Mouse (Mus musculus): ENCODE results near the gene Kif6.

Gene Kif6

DNA sequence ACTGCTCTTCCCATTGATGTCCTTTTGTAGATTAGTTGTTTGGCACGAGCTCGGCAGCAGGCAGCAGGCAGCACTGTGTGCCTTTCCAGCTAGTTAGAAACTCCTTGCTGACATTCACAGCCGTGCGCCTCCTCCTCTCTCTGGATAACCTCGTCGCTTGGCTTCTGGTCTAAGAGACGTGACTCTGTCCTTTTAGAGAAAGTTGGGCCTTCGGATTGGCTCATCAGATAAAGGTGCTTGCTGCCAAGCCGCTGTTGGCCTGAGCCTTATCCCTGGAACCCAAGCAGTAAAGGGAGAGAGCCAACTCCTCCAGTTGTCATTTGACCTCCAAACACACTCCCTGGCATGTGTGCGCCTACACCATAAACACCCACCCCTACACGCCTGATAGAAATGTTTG is 123.4 kb downstream of the Kif6 start:
- DNase-seq = no peak

DNA sequence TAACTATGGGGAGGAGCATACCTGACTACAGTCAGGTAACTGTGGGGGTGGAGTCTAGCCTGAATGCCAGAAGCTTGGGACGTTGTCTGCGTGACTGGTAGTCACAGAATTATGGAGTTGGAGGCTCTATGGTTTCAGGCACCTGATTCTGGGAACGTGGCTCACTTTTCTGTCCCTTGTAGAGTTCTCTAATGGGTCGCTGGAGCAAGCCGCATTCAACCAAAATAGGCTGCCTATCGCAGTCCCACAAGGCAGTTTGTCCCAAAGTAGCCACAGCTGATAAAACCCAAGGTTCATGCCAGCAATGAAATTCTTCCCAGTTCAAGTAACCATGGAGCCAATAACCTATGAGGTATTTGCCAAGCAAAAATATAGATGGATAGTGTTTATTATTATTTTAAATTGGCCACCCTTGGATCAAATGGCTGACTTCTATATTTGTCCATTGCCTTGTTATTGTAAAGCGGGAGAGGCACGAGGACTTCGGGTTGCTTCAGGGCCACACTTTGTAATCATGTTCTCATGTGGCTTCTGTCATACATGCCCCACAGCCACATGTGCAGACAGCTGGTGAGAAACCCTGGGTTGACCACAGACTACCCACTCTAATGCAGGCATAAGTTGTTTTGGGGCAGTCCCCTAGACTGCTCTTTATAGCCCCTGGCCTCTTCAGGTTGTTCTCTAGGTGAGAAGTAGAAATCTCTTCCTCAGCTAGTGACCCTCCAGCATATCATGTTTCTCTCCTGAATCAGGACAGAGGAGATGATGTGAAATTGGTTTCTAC is 125.2 kb downstream of the Kif6 start:
- DNase-seq = no peak

DNA sequence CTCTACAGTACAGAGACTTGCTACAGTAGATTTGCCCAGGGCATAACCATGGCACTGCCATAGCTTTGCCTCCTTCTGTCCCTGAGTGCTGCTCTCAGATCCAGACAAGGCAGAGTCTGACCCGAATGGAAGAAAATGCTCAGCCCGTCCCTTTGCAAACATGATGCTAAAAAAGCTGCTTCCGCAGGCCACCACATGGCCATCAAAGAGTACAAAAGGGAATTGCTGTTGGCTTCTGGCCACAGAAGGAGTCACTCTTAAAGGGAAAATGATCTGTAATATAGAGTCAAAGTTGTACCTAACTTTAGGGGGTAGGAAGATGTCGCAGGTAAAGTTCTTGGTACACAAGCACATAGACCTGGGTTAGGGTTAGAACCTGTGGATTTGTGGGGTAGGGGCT is 126.2 kb downstream of the Kif6 start:
- DNase-seq = no peak

DNA sequence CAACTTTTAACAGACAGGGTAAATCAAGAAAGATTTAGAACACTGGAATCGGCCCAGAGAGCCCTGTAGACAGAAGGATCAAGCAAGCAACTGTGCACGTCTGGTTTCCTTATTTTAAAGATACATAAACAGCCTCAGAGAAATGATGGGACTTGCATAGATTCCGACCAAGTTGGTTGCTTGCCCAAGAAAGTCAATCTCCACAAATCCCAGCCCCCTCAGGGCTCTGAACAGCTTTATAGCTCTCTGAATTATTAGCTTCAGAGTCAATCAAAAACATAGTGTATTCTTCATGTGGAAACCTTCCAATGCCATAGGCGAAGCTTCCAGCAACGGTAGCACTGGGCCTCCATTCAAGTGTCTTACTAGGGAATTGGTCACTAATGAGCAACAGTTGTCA is 127.0 kb downstream of the Kif6 start:
- DNase-seq = no peak

DNA sequence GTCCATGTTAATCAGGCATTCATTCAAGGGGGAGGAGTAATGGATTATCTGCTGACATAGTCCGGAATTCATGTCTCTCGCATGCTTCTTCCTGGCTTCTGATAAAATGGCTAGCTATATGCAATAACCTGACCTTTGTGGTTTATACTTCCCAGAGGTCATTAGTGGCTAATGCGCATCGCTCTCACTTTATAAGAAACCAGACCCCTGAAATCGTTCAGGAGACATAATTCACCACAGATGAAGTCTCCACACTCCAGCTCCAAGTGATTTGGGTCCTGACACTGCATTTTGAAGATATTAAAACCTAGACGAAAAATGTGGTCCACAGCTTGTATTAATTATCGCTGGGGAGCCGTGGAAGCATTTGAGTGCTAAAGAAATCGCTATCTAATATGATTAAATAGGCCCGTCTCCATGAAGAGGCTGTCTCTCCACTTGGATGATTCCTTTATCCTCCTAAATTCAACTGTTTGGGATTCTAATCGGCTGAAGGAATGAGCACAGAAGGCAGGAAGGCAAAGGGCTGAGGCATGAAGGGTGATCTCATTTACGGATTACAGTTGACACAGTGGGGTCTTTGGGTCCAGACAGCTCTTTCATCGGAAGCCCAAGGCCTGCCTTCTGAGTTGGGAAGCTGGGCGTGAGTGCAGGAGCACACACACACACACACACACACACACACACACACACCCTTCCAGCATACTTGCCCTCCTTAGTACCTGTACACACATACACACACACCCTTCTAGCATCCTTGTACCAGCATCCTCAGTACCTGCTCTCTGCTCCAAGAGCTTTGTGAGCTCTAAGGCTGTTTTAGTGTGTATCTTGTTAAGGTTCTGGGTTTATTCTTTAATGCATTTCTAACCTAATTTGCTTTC is 128.9 kb downstream of the Kif6 start:
- DNase-seq = no peak

DNA sequence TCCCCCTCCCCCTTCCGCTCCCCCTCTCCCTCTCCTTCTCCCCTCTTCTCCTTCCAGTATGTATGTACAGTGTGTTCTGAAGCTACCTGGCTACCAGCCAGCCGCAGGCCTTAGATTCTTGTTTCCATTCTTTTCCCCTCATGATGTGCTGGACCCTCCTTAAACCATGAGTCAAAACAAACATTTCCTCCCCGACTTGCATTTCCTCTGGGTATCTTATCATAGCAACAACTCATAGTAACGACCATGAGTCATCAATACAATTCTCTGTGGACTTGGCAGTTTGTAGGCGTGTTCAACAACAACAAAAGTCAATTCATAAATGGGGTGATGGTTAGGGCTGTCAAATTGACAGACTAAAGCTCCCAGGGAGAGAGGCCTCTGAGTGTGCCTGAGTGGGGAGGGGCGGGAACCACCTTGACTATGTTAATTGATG is 136.0 kb downstream of the Kif6 start:
- no peak for DNase-seq

DNA sequence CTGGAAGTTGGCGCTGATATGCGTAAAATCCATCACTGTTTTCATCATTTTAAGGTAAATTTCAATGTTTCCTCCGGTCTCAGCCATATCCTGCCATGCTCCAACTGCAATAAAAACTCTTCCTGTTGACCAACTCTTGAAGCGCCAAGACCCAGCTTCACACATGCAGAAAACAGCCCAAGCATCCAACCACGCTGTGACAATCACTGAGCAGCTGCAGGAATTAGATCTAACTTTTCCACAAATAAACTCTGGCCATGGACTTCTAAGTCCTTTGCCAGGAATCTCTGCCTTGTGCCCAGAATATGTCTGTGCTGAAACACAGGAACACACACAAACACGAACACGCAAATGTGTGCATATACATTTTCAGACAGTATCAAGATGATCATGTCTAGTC is 138.9 kb downstream of the Kif6 start:
- no peak for DNase-seq

DNA sequence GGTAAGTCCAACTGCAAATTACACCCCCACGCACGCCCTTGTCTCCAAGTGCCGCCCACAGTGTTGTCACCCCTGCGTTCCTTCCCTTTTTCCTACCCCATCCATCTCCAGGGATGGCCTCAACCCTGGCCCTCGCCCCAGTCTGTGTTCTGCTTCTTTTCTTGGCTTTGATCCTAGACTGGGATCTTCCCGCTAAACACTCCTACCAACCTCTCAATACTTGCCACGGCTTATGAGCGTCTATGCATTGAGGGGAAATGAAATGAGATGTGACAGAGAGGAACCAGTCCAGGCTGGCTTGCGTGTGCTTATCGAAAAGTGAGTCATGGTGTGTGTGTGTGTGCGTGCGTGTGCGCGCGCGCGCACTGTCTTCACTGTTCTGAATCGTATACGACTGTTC is 141.9 kb downstream of the Kif6 start:
- DNase-seq = peak; percentile 16 to 21

DNA sequence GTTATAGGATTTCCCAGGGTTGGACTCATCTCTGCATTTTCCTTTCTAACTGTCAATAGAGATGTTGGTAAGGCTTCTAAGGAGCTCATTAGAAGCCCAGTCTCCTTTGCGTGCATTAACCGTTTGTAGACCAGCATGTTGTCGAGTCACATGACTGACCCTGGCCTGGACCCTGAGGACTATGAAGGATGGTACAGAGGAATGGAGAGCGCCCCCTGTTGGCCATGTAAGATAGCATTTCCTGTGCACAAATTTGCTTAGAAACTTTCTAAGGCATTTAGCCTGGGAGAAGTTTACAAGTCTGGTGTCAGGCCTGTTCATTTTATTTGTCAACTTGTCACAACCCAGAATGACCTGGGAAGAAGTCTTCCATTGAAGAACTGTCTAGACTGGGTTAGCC is 144.1 kb downstream of the Kif6 start:
- peak in 1 of 2 experiments; percentile 25 for DNase-seq

DNA sequence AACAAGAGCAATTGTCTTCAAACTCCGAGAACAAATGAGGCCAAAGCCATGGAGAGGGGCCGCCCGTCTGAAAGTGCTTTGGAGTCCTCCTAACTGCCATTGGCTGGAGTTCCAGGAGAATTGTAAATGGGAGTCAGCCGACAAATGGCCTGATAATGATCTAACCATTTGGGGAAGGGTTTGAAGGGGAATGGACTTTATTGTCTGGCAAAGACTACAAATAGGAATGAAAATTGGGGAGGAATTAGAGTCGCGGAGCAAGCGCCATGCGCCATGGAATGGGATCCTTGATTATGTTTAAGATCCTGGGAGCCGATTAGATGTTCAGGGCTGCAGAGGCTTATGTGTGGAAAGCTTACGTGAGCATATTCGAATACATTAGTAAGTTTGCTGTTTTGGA is 146.3 kb downstream of the Kif6 start:
- DNase-seq = no peak

DNA sequence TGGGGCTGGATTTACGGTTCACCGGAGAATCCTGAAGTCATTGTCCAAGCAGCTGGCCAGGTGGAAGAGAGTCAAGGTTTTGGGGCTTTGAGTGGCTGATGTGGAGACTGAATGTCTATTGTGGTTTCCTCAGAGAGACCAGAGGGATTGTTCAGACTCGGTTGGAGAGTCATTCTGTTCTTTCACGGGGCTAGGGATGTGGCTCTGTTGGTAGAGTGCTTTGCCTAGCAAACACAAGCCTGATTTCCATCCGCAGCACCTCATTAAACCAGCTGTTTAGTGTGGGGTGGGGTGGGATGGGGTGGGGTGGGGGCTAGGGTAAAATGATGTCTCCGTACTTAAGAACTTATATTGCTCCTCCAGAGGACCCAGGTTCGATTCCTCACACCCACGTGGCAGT is 146.9 kb downstream of the Kif6 start:
- no peak for DNase-seq

DNA sequence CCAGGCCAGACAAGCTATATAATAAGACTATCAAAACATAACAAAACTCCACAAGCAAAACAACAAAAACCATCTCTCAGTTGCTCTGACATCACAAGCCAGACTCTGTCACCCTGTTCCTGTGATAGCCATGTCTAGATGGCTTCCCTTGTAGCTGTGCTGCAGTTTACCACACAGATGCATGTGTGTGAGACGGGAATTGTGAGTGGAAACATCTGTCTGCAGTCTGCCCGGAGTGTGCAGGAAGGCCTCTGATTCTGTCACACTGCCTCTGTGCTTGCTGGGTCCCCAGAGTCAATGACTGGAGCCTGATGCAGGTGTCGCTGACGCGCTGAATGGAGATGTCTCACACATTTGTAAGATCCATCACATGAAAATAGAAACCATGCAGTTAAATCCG is 150.0 kb downstream of the Kif6 start:
- no peak for DNase-seq

DNA sequence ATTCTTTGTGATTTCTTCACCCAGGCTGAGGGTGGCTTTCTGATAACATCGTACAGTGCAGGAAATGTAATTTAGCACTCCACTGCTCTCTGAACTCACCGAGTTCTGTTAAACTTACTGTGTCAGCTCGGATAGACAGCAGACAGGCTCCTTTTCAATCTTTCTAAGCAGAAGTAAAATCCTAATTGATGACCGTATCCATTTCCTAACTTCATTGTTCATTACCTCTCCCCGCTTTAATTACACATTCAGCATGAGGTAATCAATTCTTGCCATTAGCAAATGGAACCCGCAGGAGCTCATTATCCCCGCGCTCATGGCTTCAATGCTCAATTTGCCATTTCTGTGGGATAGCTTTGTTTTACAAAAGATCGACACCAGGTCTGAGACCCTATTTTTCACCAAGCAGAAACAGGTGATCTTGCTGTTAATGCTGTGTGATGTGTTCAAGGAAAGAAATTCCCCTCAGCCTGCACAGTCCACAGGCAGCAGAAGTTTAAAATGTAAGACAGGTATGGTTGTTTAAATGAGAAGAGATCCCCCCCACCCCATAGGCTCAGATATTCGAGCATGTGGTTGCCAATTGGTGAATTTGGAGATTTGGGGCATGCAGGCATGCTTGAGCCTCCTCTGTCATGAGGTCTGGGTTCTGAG is 152.9 kb downstream of the Kif6 start:
- DNase-seq = no peak

DNA sequence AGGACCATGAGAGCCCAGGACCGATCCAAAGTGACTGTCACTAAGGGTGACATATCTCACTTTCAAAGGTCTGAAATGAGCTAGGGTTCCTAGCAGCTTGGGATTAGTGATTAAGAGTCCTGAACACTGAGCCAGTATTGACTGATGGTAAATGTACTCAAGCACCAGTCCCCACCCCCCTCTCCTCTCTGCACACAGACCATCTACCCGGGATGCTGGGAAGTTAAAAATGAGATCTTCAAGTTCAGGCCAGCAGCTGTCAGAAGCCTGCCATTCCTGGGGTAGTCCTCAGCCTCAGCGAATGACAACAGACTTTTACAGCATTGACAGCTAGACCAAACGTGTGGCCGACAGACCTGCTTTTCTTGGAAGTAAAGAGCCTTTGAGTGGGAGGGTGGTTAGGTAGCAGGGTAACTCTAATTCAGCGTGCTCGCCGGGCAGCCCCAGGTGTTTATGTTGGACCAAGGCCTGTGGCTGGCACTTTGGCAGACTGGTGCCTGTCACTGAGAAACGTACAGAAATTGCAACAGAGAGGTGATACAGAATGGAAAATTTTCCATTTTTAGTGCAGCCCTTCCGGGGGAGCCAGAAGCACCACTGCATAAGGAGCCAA is 156.9 kb downstream of the Kif6 start:
- no peak for DNase-seq

DNA sequence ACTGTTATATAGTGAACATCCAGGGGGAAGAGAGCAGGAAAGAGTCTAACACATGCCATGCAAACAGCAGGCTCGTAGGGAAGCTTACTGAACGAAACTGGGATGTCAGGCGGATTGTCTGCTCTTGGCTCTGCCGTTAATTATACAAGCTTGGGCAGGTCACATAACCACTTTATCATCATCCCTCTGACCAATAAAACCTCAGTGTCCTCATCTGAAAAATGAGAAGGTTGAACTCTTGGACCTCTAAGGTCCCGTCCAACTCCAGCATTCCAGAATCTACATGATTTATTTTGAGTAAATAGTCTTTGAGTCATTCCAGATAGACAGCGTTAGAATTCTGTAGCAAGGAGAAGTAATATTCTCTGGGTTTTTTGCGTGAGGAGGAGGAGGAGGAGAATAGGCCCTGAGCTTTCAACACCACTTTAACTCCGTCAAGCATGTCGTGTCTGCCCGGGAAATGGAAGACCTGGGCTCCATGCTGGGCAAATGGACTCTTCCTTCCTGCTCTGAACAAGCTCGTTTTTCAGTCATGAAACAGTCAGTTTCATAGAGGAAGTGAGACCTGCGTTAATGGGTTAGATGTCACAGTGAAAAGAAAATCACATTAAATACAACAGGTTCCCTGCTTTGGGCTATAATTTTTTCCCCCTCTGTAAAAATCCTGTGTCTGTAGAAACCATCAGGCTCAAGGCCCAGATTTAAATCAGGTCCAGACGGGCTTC is 162.3 kb downstream of the Kif6 start:
- DNase-seq = no peak

DNA sequence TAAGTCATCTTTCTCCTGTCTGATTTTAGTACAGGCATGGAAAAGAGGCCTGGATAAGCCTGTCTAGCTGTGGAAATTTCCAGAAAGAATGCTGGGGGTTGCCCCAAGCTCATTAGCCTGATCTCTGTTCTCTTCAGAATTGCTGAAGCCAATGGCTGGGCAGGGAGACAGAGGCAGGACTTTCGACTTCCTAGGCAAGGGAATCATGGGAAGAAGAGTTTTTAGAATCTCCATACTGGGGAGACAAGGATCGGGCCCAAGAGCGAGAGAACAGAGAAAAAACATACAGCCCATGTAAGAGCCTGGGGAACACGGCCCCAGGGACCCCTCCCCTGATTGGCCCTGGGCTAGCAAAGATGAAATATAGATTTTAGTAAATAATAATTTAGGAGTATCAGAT is 164.1 kb downstream of the Kif6 start:
- no peak for DNase-seq

DNA sequence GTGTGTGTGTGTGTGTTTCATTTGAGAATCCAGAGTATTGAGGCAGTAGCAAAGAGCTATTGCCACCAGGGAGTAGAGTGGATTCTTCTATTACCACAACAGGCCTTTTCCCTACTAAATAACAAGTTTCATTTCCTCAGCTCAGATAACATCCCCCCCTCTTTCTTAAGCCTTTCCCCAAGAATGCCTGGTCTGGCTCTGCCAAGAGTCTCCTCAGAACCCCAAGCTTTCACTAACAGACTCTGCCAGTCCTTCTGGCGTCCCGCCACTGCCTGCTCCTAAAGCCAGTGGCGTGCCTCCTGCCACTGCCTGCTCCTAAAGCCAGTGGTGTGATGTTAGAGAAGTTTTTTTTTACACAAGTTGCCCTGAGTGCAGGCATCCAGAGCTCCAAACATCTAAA is 164.6 kb downstream of the Kif6 start:
- peak in 1 of 2 experiments; percentile 45 for DNase-seq

DNA sequence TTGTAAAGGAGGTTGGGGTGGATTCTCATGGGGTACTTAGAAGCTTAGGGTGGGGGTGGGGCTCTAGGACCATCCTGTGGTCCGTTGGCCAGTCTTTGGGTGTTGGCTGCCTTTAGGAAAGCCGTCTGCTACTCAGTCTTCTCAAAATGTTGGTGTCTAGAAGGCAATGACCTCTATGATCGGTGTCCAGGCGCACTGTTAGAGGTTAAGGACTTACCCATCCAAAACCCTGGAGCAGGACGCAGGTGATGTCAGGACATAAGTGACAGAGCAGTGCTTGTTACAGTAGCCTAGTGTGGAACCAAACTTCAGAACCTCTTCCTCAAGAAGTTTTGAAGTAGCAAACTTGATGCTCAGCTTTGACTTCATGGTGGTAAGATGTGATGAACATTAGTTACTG is 170.9 kb downstream of the Kif6 start:
- DNase-seq = no peak

DNA sequence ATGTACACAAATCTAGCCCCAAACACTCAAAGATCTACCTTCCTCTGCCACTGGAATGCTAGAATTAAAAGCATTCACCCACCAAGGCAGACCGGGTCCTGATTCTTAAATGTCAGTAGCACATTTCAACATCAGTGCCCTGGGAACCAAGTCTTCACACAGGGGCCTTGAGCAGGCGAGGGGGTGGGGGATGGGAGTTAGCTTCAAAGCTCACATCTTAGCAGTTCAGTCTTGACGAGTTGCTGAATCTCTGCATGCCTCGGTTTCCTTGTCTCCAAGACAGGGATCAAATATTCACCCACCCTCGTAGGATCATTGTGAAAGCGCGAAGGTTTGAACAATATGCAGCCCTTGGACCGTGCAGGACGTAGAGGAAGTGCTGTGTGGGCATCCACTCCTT is 172.4 kb downstream of the Kif6 start:
- no peak for DNase-seq

DNA sequence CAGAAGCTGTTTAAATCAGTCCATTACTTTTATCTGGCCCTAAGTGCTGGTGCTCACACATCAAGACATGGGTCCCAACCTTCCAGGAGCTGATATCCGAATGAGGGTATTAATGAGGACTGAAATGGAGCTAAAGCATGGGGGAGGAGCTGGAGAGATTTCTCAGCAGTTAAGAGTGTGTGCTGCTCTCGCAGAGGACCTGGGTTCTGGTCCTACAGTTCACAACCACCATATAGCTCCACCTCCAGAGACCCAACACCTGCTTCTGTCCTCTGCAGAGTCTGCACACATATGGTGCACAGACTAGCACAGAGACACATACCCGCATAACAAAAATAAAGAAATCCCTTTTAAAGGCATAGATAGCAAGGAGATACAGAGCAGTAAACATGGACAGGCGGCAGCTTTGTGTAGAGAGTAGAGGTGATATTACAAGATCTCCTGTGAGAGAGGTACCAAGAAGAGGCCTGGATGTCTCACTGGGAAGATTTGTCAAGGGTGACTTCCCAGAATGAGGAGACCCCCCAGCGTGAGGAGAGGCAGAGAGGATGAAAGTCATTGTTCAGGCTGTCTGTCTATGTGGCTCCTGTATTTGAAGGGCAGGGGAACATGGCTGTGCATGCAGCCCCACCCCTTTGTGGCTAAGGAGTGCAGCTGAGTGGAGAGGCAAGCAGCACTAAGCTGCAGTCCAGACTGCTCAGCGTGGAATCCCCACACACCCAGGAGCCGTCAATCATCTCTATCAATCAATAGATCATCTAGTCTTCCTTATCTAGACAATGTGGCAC is 173.4 kb downstream of the Kif6 start:
- DNase-seq = no peak

DNA sequence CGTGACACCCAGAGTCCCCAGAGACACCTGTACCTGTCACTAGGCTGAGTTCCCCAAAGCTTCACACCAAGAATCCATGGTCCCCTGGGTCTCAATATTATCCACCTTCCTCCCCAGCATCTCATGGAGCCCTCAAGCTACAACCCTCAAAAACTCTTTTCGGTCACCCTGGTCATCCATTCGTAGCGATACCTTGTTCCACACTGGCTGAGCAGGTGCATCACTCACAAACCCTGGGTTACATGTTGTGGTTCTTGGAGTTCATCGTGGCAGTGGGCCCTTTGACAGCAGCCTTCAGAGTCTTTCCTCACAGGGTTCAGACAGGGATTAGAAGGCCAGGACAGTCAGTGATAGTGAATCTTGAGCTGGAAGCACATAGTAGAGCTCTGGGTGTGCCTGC is 176.6 kb downstream of the Kif6 start:
- no peak for DNase-seq
